Mouse (Mus musculus) hindbrain, embryonic 14.5 days (tissue): ENCODE data around the gene Lemd2. TPM values are rescaled to one million over a fixed set of nuclear protein-coding genes. Genes with fewer than 3 reads are reported as not detected.

ENCODE experiments used
- ATAC-seq: fragments of 200-750 bp; cut with Nextera tagmentation; 2 replicates; pipeline ENCODE4 v1.8.0; 2017; ENCODE audit warnings: moderate number of reproducible peaks, mild to moderate bottlenecking, moderate TSS enrichment, moderate library complexity; ENCODE audit not compliant: low FRiP score
- DNase-seq: peaks from one replicate; pipeline ENCODE4 v3.0.0-alpha.2; 2015; ENCODE audit warnings: low spot score
- H3K27ac ChIP-seq: fragments of 300-500 bp; sonication (generic); 2 replicates; pipeline ENCODE4 v1.5.1; 2014; ENCODE audit warnings: mild to moderate bottlenecking, moderate library complexity
- H3K27me3 ChIP-seq: fragments of 300-500 bp; sonication (generic); 2 replicates; pipeline ENCODE4 v1.6.1; 2014; ENCODE audit warnings: mild to moderate bottlenecking, low read length, mixed read lengths; ENCODE audit not compliant: control insufficient read depth, insufficient read depth
- H3K36me3 ChIP-seq: fragments of 300-500 bp; sonication (generic); replicated peaks from 2 replicates; pipeline ENCODE4 v1.6.1; 2014; ENCODE audit not compliant: control insufficient read depth, insufficient read depth
- H3K4me1 ChIP-seq: fragments of 300-500 bp; sonication (generic); replicated peaks from 2 replicates; pipeline ENCODE4 v1.6.1; 2014; ENCODE audit warnings: antibody characterized with exemption, low read length, mixed read lengths; ENCODE audit not compliant: control insufficient read depth, insufficient read depth
- H3K4me2 ChIP-seq: fragments of 300-500 bp; sonication (generic); replicated peaks from 2 replicates; pipeline ENCODE4 v1.6.1; 2014; ENCODE audit warnings: mild to moderate bottlenecking, moderate library complexity
- H3K4me3 ChIP-seq: fragments of 300-500 bp; sonication (generic); replicated peaks from 2 replicates; pipeline ENCODE4 v1.5.1; 2014; ENCODE audit warnings: mild to moderate bottlenecking, low read length
- H3K9ac ChIP-seq: fragments of 300-500 bp; sonication (generic); 2 replicates; pipeline ENCODE4 v1.6.1; 2014
- H3K9me3 ChIP-seq: fragments of 300-500 bp; sonication (generic); 2 replicates; pipeline ENCODE4 v1.6.1; 2016; ENCODE audit warnings: low read length; ENCODE audit not compliant: control insufficient read depth
- WGBS: fragments of 180-500 bp; shearing (Covaris S2); extraction: QIAGEN DNeasy Blood & Tissue Kit; methylation state at CpG from one replicate; pipeline ENCODE4 v1.1.7; 2014; 5-methylcytosine and 5-hydroxymethylcytosine counted together
- polyA plus RNA-seq: library from polyadenylated mRNA; unstranded; fragments of >200 nt; fragmentation: Nextera tagmentation; extraction: Ambion mirVana; gene quantifications from 2 replicates; pipeline ENCODE4 v1.2.1, GENCODE M21; 2014

The Lemd2 gene
- polyA plus RNA-seq, 1 experiment from 2014 or later = 24.3 TPM

DNA sequence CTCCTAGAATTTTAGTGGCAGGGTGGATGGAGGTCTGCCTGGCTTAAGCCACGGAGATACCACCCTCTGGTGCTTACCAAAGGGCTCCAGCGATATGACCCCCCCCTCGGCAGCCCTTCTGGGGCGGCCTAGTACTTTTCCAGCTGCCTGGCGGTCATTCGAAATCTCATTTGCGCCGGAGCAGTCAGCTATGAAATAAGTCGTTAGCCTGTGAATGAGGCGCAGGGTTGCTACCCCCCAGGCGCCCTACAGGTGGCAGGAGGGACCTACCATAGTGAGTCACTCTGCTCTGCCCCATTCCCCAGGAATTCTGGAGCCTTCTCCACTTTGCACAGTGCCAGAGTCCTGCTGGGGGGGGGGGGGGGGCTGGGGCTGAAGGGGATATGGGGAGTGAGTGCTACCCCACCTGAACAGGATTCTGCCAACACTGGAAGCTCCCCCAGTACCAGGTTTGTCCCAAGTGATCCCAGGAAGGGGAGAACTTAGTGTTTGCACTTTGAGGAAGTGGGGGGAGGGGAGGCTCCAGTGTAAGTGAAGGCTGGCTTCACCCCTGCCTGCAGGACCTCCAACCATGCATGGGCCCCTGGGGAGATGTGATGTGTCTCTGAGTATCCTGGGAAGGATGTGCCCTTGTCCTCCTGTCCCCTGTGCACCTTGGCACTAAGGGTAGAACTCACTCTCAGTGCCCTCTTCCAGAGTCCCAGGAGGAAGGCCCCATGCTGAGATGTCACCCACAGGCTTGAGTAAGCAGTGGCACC, 8.7 kb upstream of the Lemd2 start:
- Histone ChIP-seq H3K36me3 (no peaks in the 10 kb centered on the region), H3K9ac (no peak overlapping the region), H3K4me2 (no peak overlapping the region), H3K27ac (no peak overlapping the region), H3K4me1 (peaks cover 9% of the 10 kb centered on the region), H3K9me3 (no peaks in the 10 kb centered on the region; the same call in 1 of the 2 replicates), H3K27me3 (no peaks in the 10 kb centered on the region), H3K4me3 (no peak overlapping the region)
- peak; percentile 66; the same call in 1 of the 2 replicates for ATAC-seq
- 1% methylated on average over 11 of the region's 11 CpGs for WGBS
- DNase-seq = no peak

DNA sequence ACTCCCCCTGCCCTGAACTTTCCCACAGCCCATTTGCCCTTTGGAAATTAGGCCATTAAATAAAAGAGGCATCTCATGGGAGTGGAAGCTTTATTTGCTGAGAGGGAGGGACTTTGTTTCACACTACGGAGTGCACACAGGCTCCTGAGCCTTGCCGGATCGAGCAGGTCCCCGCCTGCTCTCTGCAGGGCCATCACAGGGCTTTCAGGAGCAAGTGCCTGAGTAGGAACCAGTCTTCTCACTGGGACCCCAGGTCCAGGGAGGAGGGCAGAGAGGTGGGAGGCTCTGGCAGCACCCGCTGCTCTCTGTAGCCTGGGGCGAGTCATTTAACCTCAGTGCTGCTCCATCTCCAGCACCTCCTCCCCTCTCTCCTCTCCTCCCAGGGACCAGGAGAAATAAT, 7.7 kb upstream of the Lemd2 start:
- no peak overlapping the region for H3K9ac ChIP-seq

DNA sequence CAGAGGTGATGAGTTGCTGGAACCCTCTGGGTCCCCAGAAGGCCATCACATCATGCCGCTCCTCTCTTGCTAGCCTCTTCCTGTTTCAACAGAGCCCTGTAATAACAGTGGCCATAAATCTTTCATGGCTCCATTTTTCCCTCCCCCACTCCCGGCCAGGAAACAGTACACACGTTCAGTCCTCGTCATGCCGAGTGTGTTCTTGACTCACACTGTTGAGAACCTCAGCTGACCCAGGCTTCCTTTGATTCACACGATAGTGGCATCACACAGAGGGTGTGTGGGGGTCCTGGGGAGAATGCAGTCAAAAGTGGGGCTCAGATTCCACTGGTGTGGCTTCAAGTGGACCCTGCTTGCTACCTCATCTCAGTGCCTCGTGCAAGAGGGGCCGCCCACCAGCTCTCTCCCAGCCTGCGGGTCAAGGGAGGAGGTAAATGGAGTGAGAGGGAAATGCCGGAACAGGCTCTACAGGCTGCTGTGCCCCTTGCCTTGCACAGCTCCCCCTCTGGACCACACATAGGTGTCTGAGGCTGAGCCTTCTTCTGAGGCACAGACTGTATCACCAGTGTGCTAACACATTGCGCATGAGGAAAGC, 2.9 kb upstream of the Lemd2 start:
- no peak for DNase-seq
- H3K9me3 ChIP-seq = no peaks in the 10 kb centered on the region
- WGBS = 62% methylated on average over 11 of the region's 11 CpGs
- no peak overlapping the region for H3K4me3 ChIP-seq
- no peaks in the 10 kb centered on the region for H3K27me3 ChIP-seq
- H3K9ac ChIP-seq = no peak overlapping the region
- H3K27ac ChIP-seq = peak overlapping the region; percentile 39; the same call in 1 of the 2 replicates
- no peak for ATAC-seq
- H3K36me3 ChIP-seq = no peaks in the 10 kb centered on the region
- peaks cover 30% of the 10 kb centered on the region for H3K4me1 ChIP-seq
- H3K4me2 ChIP-seq = no peak overlapping the region

More for the DNA sequence above, 7.7 kb upstream of the Lemd2 start:
- DNase-seq = no peak
- H3K9me3 ChIP-seq = no peaks in the 10 kb centered on the region; the same call in 1 of the 2 replicates
- WGBS = 25% methylated on average over 6 of the region's 6 CpGs
- H3K4me1 ChIP-seq = peaks cover 13% of the 10 kb centered on the region
- H3K36me3 ChIP-seq = no peaks in the 10 kb centered on the region
- H3K27ac ChIP-seq = no peak overlapping the region
- H3K4me3 ChIP-seq = no peak overlapping the region
- H3K4me2 ChIP-seq = no peak overlapping the region
- no peak for ATAC-seq
- no peaks in the 10 kb centered on the region for H3K27me3 ChIP-seq

DNA sequence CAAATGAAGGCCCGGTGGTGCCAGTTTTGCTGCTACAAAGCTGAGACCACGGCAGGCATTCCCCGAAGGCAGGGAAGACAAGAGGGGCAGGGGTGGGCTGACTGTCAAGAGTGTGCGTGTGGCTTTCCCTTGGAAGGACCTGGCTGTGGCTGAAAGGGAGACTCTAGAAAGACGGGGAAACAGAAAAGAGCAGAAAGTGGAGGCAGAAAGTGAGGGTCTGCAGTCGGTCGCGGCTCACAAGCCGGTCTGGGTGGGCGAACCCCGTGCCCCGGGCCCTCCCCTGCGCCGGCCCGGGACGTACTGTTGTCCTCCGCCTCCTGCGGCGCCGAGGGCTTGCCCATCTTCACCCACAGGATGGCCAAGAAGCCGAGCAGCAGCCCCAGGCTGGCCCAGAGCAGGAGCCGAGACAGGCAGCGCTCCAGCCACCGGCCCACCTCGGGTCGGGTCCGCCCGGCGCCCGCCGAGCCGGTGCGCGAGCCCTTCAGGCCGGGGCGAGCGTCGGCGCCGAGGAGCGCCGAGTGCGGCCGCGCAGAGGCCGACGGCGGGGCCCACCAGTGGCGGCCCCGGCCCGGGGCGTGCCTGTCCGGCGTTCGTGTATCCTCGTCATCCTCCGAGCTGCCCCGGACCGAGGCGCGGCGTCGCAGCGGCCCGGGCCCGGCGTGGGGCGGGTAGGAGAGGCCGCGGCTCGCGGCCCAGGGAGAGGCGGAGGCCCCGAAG, 753 bp downstream of the Lemd2 start:
- Histone ChIP-seq H3K4me3 (peak overlapping the region; percentile 87), H3K36me3 (peaks cover 32% of the 10 kb centered on the region), H3K4me2 (peak overlapping the region; percentile 89), H3K9me3 (no peaks in the 10 kb centered on the region), H3K9ac (peak overlapping the region; percentile 97), H3K27me3 (no peaks in the 10 kb centered on the region), H3K27ac (peak overlapping the region; percentile 97), H3K4me1 (peaks cover 27% of the 10 kb centered on the region)
- ATAC-seq (peak; percentile 19; the same call in 1 of the 2 replicates), DNase-seq (no peak)
- WGBS = under 1% methylated on average over 53 of the region's 74 CpGs

DNA sequence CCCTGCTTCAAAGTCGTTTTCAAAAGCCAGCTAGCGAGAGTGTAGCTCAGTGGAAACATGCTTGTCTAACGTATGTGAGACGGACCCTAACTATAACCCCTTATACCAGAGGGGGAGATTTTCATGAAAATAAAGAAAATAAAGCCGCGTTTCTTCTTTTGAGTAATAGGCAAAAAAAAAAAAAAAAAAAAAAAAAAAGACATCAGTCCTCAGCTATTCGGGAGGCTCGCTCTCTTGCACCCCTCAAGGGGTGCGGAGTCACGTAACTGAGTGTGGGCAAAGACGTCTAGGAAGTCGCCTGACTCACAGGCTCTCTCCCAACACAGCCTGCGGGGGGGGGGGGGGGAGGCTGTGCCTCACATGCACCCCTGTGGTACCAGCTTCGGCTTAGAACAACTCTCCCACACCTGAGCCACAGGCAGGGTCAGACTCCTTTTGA, 1.3 kb downstream of the Lemd2 start:
- H3K27ac ChIP-seq = peak overlapping the region; percentile 97
- H3K4me2 ChIP-seq = peak overlapping the region; percentile 89
- H3K9me3 ChIP-seq = no peaks in the 10 kb centered on the region
- peaks cover 38% of the 10 kb centered on the region for H3K36me3 ChIP-seq
- DNase-seq (no peak), ATAC-seq (no peak)
- H3K27me3 ChIP-seq = no peaks in the 10 kb centered on the region
- H3K9ac ChIP-seq = peak overlapping the region; percentile 97
- H3K4me3 ChIP-seq = peak overlapping the region; percentile 87
- H3K4me1 ChIP-seq = peaks cover 27% of the 10 kb centered on the region
- WGBS = 45% methylated on average over 13 of the region's 14 CpGs

DNA sequence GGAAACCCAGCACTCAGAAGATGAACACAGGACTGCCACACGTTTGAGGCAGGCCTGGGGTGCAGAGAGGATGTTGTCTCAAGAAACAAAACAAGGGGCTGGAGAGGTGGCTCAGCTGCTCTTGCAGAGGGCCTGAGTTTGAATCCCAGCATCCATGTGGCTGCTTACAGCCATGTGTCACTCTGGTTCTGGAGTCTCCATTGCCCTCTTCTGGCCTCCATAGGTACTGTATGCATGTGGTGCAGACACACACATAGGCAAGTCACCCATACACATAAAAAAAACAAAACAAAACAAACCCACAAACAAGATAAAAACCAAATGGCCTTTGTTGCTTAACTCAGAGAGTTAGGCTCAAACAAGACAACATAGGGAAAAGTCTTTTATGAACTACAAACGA, 2.3 kb downstream of the Lemd2 start:
- peaks cover 47% of the 10 kb centered on the region for H3K36me3 ChIP-seq
- peaks cover 22% of the 10 kb centered on the region for H3K4me1 ChIP-seq
- no peak for DNase-seq
- no peak overlapping the region for H3K4me3 ChIP-seq
- no peaks in the 10 kb centered on the region for H3K9me3 ChIP-seq
- no peak overlapping the region for H3K9ac ChIP-seq
- ATAC-seq = no peak
- H3K4me2 ChIP-seq = no peak overlapping the region
- WGBS = 89% methylated on average over 2 of the region's 2 CpGs
- H3K27me3 ChIP-seq = no peaks in the 10 kb centered on the region
- no peak overlapping the region for H3K27ac ChIP-seq

DNA sequence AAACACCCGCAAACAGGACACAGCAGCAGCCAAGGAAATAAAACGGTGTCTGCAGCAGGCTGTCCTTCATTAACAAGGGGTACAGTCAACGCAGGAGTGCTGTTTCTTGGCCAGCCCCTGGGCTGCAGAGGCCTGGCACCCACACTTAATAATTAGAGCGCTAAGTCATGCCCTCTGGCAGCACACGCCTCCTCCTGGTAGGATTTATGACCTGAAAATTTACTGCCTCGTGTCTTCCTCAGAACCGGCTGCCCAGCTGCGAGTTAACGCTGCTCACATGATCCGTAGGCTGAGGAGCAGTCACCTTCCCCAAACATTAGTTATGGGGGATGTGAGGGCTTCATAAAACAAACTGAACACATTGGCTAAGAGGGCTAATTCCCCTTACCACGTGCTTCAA, 3.5 kb downstream of the Lemd2 start:
- H3K4me3 ChIP-seq = no peak overlapping the region
- H3K36me3 ChIP-seq = peaks cover 59% of the 10 kb centered on the region
- ATAC-seq (no peak), DNase-seq (no peak)
- H3K4me1 ChIP-seq = peaks cover 16% of the 10 kb centered on the region
- 68% methylated on average over 11 of the region's 11 CpGs for WGBS
- no peak overlapping the region for H3K4me2 ChIP-seq
- no peaks in the 10 kb centered on the region for H3K27me3 ChIP-seq
- no peak overlapping the region for H3K27ac ChIP-seq
- no peak overlapping the region for H3K9ac ChIP-seq
- no peaks in the 10 kb centered on the region for H3K9me3 ChIP-seq

DNA sequence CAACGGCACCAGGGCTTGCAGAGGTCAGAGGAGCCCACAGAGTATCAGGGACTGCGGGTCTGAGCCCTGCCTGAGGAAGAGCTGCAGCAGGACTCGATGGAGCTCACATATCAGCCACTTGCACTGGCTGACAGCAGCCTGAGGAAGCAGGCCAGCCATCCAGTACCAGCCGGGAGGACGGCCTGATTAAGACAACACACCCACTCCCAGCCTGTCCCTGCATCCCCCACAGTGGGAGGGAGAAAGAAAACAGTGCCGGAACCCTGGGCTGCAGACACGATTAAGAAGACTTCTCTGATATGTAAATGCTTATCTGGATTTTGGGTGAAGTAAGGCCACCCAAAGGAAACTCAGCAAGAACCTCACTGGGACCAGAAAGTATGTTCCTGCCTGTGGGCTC, 4.4 kb downstream of the Lemd2 start:
- no peak for ATAC-seq
- peaks cover 68% of the 10 kb centered on the region for H3K36me3 ChIP-seq
- 81% methylated on average over 7 of the region's 7 CpGs for WGBS
- H3K4me2 ChIP-seq = no peak overlapping the region
- no peak for DNase-seq
- no peaks in the 10 kb centered on the region for H3K27me3 ChIP-seq
- no peak overlapping the region for H3K9ac ChIP-seq
- H3K4me3 ChIP-seq = no peak overlapping the region
- H3K4me1 ChIP-seq = peaks cover 7% of the 10 kb centered on the region
- H3K27ac ChIP-seq = no peak overlapping the region
- H3K9me3 ChIP-seq = no peaks in the 10 kb centered on the region

DNA sequence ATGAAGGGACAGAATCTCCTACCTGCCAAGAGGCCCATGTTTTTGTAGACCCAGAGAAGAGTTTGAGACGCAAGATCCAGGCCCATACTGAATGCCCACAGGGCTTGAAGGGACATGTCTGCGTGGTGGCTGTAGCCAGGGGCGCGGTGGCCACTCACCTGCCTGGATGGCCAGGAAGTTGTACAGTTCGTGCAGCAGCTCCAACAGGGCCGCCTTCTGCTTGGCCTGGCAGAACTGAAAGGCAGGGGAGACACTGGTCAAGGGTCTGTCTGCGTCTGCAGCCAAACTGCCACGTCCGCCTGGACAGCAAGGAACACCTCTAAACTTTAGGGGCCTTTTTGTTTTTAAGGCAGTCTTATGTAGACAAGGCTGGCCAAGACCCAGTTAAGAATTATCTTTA, 5.1 kb downstream of the Lemd2 start:
- WGBS = 97% methylated on average over 9 of the region's 9 CpGs
- Histone ChIP-seq H3K4me3 (no peak overlapping the region), H3K4me2 (no peak overlapping the region), H3K9me3 (no peaks in the 10 kb centered on the region), H3K4me1 (peaks cover 7% of the 10 kb centered on the region; the same call in 1 of the 2 replicates), H3K9ac (no peak overlapping the region), H3K36me3 (peaks cover 75% of the 10 kb centered on the region), H3K27ac (no peak overlapping the region), H3K27me3 (no peaks in the 10 kb centered on the region)
- DNase-seq (no peak), ATAC-seq (no peak)
